15 mouse cellular contexts compared by ENCODE assay signal in genomic region chr1:133088196-133088595, GRCm38 (mm10). TPM values are rescaled to one million over a fixed set of nuclear protein-coding genes. Genes with fewer than 3 reads are reported as not detected.
DNase-seq lines count a peak whose midpoint lies in the region; ATAC-seq and TF ChIP-seq lines count a peak whose summit lies in the region.
"Had no signal": no experiment of that assay in that cellular context is flagged by ENCODE, and none has a peak within 500 bp of the region (broad histone marks: within the 10 kb centered on the region; RNA-seq: fewer than 3 reads in every experiment).

No protein-coding gene starts in this region.

- no peaks in the 10 kb centered on the region for H3K27me3 ChIP-seq in forebrain, embryonic 10.5 days (ENCODE audit: poor library complexity, severe bottlenecking)
- H3K27me3 ChIP-seq in forebrain, postnatal 0 days (ENCODE audit: insufficient read depth, low read length), result no peaks in the 10 kb centered on the region
- no peaks in the 10 kb centered on the region for H3K27me3 ChIP-seq in heart, adult 2 months (ENCODE audit: control insufficient read depth, insufficient read depth, low read length)
- H3K27me3 ChIP-seq in hindbrain, embryonic 12.5 days, result no peaks in the 10 kb centered on the region
- H3K27me3 ChIP-seq in hindbrain, postnatal 0 days (ENCODE audit: insufficient read depth, low read length), result no peaks in the 10 kb centered on the region
- H3K27me3 ChIP-seq: CH12.LX; embryonic facial prominence, embryonic 12.5 days; forebrain, embryonic 13.5 days; Patski had no signal

- peaks cover 89% of the 10 kb centered on the region for H3K36me3 ChIP-seq in forebrain, embryonic 10.5 days (replicated peaks)
- H3K36me3 ChIP-seq in forebrain, postnatal 0 days (ENCODE audit: insufficient read depth), result peaks cover 66% of the 10 kb centered on the region
- peaks cover 2% of the 10 kb centered on the region; the same call in 1 of the 2 replicates for H3K36me3 ChIP-seq in heart, adult 2 months (ENCODE audit: control insufficient read depth, insufficient read depth, low read length)
- H3K36me3 ChIP-seq in hindbrain, embryonic 12.5 days, result peaks cover 60% of the 10 kb centered on the region
- peaks cover 31% of the 10 kb centered on the region; the same call in 1 of the 2 replicates for H3K36me3 ChIP-seq in hindbrain, postnatal 0 days (ENCODE audit: insufficient read depth, low read length)
- H3K36me3 ChIP-seq: G1E had no signal

- TF ChIP-seq CTCF in forebrain, postnatal 0 days (IDR thresholded peaks at IDR 0.05; ENCODE audit: low read depth), result no peak
- no peak for TF ChIP-seq CTCF in gastrocnemius, adult 2 months (IDR thresholded peaks at IDR 0.05)
- no peak for TF ChIP-seq CTCF in heart, adult 2 months (IDR thresholded peaks at IDR 0.05)
- no peak for TF ChIP-seq CTCF in hindbrain, postnatal 0 days (IDR thresholded peaks at IDR 0.05; ENCODE audit: low read depth)

- no peak overlapping the region for H3K4me3 ChIP-seq in forebrain, embryonic 10.5 days
- no peak overlapping the region for H3K4me3 ChIP-seq in forebrain, postnatal 0 days (ENCODE audit: low read depth, low read length)
- 0 out of 2 replicates have a peak overlapping the region, but pooled peaks have one; percentile 15 for H3K4me3 ChIP-seq in gastrocnemius, adult 2 months
- no peak overlapping the region for H3K4me3 ChIP-seq in heart, adult 2 months
- no peak overlapping the region for H3K4me3 ChIP-seq in hindbrain, embryonic 12.5 days
- no peak overlapping the region for H3K4me3 ChIP-seq in hindbrain, postnatal 0 days (ENCODE audit: low read length)
- H3K4me3 ChIP-seq: embryonic facial prominence, embryonic 12.5 days; forebrain, embryonic 13.5 days had no signal

- TF ChIP-seq POLR2A in heart, adult 2 months (IDR thresholded peaks at IDR 0.05; ENCODE audit: insufficient read depth, low read depth, low read length), result 0 out of 2 replicates have a peak, but pooled peaks have one; percentile 3

- no peak for TF ChIP-seq EP300 in heart, adult 2 months (IDR thresholded peaks at IDR 0.05; ENCODE audit: insufficient read depth, low read depth, low read length)

- intact Hi-C loops in gastrocnemius, adult 2 months (cut with DNase I), result no loop called here
- intact Hi-C loops in heart, adult 2 months (cut with DNase I), result no loop called here
- intact Hi-C loops in heart, postnatal 36 days (cut with DNase I), result no loop called here

- ATAC-seq in forebrain, postnatal 0 days, result no peak
- ATAC-seq in hindbrain, embryonic 12.5 days (ENCODE audit: low FRiP score), result no peak
- ATAC-seq in hindbrain, postnatal 0 days, result no peak

- WGBS in forebrain, embryonic 10.5 days, result 90% methylated on average over 10 of the region's 10 CpGs
- WGBS in forebrain, postnatal 0 days, result 90% methylated on average over 10 of the region's 10 CpGs
- 87% methylated on average over 10 of the region's 10 CpGs for WGBS in heart, adult 2 months
- WGBS in hindbrain, embryonic 12.5 days, result 81% methylated on average over 10 of the region's 10 CpGs
- WGBS in hindbrain, postnatal 0 days, result 85% methylated on average over 10 of the region's 10 CpGs

- H3K4me1 ChIP-seq in forebrain, embryonic 10.5 days, result peaks cover 42% of the 10 kb centered on the region
- no peaks in the 10 kb centered on the region for H3K4me1 ChIP-seq in forebrain, postnatal 0 days (ENCODE audit: insufficient read depth)
- peaks cover 7% of the 10 kb centered on the region for H3K4me1 ChIP-seq in heart, adult 2 months (ENCODE audit: control insufficient read depth, insufficient read depth, low read length)
- peaks cover 18% of the 10 kb centered on the region for H3K4me1 ChIP-seq in hindbrain, embryonic 12.5 days
- H3K4me1 ChIP-seq in hindbrain, postnatal 0 days (ENCODE audit: insufficient read depth, low read length), result no peaks in the 10 kb centered on the region

- H3K79me2 ChIP-seq in heart, adult 2 months (replicated peaks; ENCODE audit: control insufficient read depth, insufficient read depth, low read length), result no peaks in the 10 kb centered on the region; the same call in 1 of the 2 replicates

- DNase-seq in forebrain, embryonic 10.5 days (ENCODE audit: extremely low spot score, low spot score), result no peak
- no peak for DNase-seq in forebrain, postnatal 0 days
- no peak for DNase-seq in gastrocnemius, adult 2 months
- DNase-seq in gastrocnemius, adult 8-10 months (ENCODE audit: low spot score in 2 of 2), result no peak
- DNase-seq in heart, adult 2 months, result no peak
- no peak for DNase-seq in heart, postnatal 36 days
- no peak for DNase-seq in hindbrain, postnatal 0 days (ENCODE audit: low spot score)
- DNase-seq: adrenal gland, adult 8-10 months had no signal

- no peak overlapping the region for H3K4me2 ChIP-seq in forebrain, postnatal 0 days (ENCODE audit: low read depth)
- no peak overlapping the region for H3K4me2 ChIP-seq in hindbrain, embryonic 12.5 days (replicated peaks)
- no peak overlapping the region for H3K4me2 ChIP-seq in hindbrain, postnatal 0 days (ENCODE audit: low read depth, low read length)
- H3K4me2 ChIP-seq: embryonic facial prominence, embryonic 12.5 days; forebrain, embryonic 13.5 days had no signal

- no peak overlapping the region for H3K9ac ChIP-seq in forebrain, postnatal 0 days
- H3K9ac ChIP-seq in heart, adult 2 months (ENCODE audit: low read depth, low read length), result no peak overlapping the region
- H3K9ac ChIP-seq in hindbrain, embryonic 12.5 days, result no peak overlapping the region
- no peak overlapping the region for H3K9ac ChIP-seq in hindbrain, postnatal 0 days (replicated peaks; ENCODE audit: low read length)
- H3K9ac ChIP-seq: embryonic facial prominence, embryonic 12.5 days; forebrain, embryonic 13.5 days had no signal

- H3K9me3 ChIP-seq in forebrain, embryonic 10.5 days, result no peaks in the 10 kb centered on the region
- no peaks in the 10 kb centered on the region for H3K9me3 ChIP-seq in forebrain, postnatal 0 days (ENCODE audit: low read length)
- no peaks in the 10 kb centered on the region for H3K9me3 ChIP-seq in hindbrain, embryonic 12.5 days (replicated peaks)
- no peaks in the 10 kb centered on the region for H3K9me3 ChIP-seq in hindbrain, postnatal 0 days (ENCODE audit: low read length)
- H3K9me3 ChIP-seq: embryonic facial prominence, embryonic 10.5 days; embryonic facial prominence, embryonic 12.5 days; forebrain, embryonic 13.5 days; G1E had no signal

- 0 out of 2 replicates have a peak overlapping the region, but pooled peaks have one; percentile 21 for H3K27ac ChIP-seq in forebrain, embryonic 10.5 days
- H3K27ac ChIP-seq in forebrain, postnatal 0 days (ENCODE audit: low read depth, low read length), result no peak overlapping the region
- H3K27ac ChIP-seq in gastrocnemius, adult 2 months, result peak overlapping the region; percentile 86
- no peak overlapping the region for H3K27ac ChIP-seq in heart, adult 2 months
- peak overlapping the region; percentile 62; the same call in 1 of the 2 replicates for H3K27ac ChIP-seq in hindbrain, embryonic 12.5 days
- H3K27ac ChIP-seq in hindbrain, postnatal 0 days, result no peak overlapping the region
- H3K27ac ChIP-seq: embryonic facial prominence, embryonic 12.5 days had no signal

RNA-seq across cellular contexts. Expression of gene Pik3c2b, which starts 42.7 kb away (rescaled TPM):
- polyA plus RNA-seq in forebrain, embryonic 10.5 days (2016; fragmentation: Nextera tagmentation; extraction: Ambion mirVana), result 13.6 and 13.7 TPM in 2 replicates
- 17.1 and 18.3 TPM in 2 replicates for total RNA-seq in forebrain, postnatal 0 days (2014; rRNA removed)
- 5.7 and 7.2 TPM in 2 replicates for polyA plus RNA-seq in forebrain, postnatal 0 days (2015; fragmentation: Nextera tagmentation; extraction: Ambion mirVana)
- 10 to 100 TPM in 1 of 2 experiments, 1 to 10 TPM in 1; 9.8 to 11.0 TPM for total RNA-seq in gastrocnemius, adult 2 months (2021)
- 10 to 100 TPM in 3 of 4 experiments, 1 to 10 TPM in 1; 9.2 to 12.8 (median 11.0) TPM for total RNA-seq in gastrocnemius, adult 8-10 months (2022)
- 10 to 100 TPM; 14.6 to 19.4 TPM for total RNA-seq in heart, adult 2 months (2021)
- polyA plus RNA-seq in heart, adult 2 months (2012; rRNA removed), result 19.9 and 22.0 TPM in 2 replicates
- 10 to 100 TPM; 17.9 to 20.4 TPM for total RNA-seq in heart, postnatal 36 days (2021)
- 17.0 and 19.8 TPM in 2 replicates for polyA plus RNA-seq in hindbrain, embryonic 12.5 days (2016; fragmentation: Nextera tagmentation; extraction: Ambion mirVana)
- 20.7 and 23.0 TPM in 2 replicates for total RNA-seq in hindbrain, postnatal 0 days (2014; rRNA removed)
- polyA plus RNA-seq in hindbrain, postnatal 0 days (2015; fragmentation: Nextera tagmentation; extraction: Ambion mirVana), result 7.1 and 8.7 TPM in 2 replicates
- polyA plus RNA-seq: G1E had no signal

RNA-seq across cellular contexts. Expression of gene Ppp1r15b, which starts 42.7 kb away (rescaled TPM):
- polyA plus RNA-seq in forebrain, embryonic 10.5 days (2016; fragmentation: Nextera tagmentation; extraction: Ambion mirVana), result 59.1 and 59.3 TPM in 2 replicates
- 35.0 and 49.5 TPM in 2 replicates for total RNA-seq in forebrain, postnatal 0 days (2014; rRNA removed)
- 13.9 and 18.7 TPM in 2 replicates for polyA plus RNA-seq in forebrain, postnatal 0 days (2015; fragmentation: Nextera tagmentation; extraction: Ambion mirVana)
- total RNA-seq in gastrocnemius, adult 2 months (2021), result 10 to 100 TPM; 16.4 to 18.6 TPM
- total RNA-seq in gastrocnemius, adult 8-10 months (2022), result 10 to 100 TPM; 14.8 to 18.2 (median 16.3) TPM
- 10 to 100 TPM; 21.5 to 22.8 TPM for total RNA-seq in heart, adult 2 months (2021)
- 8.6 and 12.8 TPM in 2 replicates for polyA plus RNA-seq in heart, adult 2 months (2012; rRNA removed)
- 10 to 100 TPM; 24.1 to 26.0 TPM for total RNA-seq in heart, postnatal 36 days (2021)
- polyA plus RNA-seq in hindbrain, embryonic 12.5 days (2016; fragmentation: Nextera tagmentation; extraction: Ambion mirVana), result 49.1 and 53.4 TPM in 2 replicates
- 37.4 and 46.9 TPM in 2 replicates for total RNA-seq in hindbrain, postnatal 0 days (2014; rRNA removed)
- 15.9 and 17.0 TPM in 2 replicates for polyA plus RNA-seq in hindbrain, postnatal 0 days (2015; fragmentation: Nextera tagmentation; extraction: Ambion mirVana)

RNA-seq across cellular contexts. Expression of gene Mdm4, which starts 57.8 kb away (rescaled TPM):
- polyA plus RNA-seq in forebrain, embryonic 10.5 days (2016; fragmentation: Nextera tagmentation; extraction: Ambion mirVana), result 38.5 and 38.8 TPM in 2 replicates
- 60.4 and 74.8 TPM in 2 replicates for total RNA-seq in forebrain, postnatal 0 days (2014; rRNA removed)
- 22.2 and 27.4 TPM in 2 replicates for polyA plus RNA-seq in forebrain, postnatal 0 days (2015; fragmentation: Nextera tagmentation; extraction: Ambion mirVana)
- total RNA-seq in gastrocnemius, adult 2 months (2021), result 10 to 100 TPM; 26.3 to 32.4 TPM
- 10 to 100 TPM; 18.7 to 25.6 (median 21.5) TPM for total RNA-seq in gastrocnemius, adult 8-10 months (2022)
- total RNA-seq in heart, adult 2 months (2021), result 10 to 100 TPM; 23.7 to 25.9 TPM
- polyA plus RNA-seq in heart, adult 2 months (2012; rRNA removed), result 22.9 and 43.2 TPM in 2 replicates
- 10 to 100 TPM; 25.3 to 29.9 TPM for total RNA-seq in heart, postnatal 36 days (2021)
- 47.6 and 49.1 TPM in 2 replicates for polyA plus RNA-seq in hindbrain, embryonic 12.5 days (2016; fragmentation: Nextera tagmentation; extraction: Ambion mirVana)
- 55.3 and 61.3 TPM in 2 replicates for total RNA-seq in hindbrain, postnatal 0 days (2014; rRNA removed)
- 29.1 and 32.2 TPM in 2 replicates for polyA plus RNA-seq in hindbrain, postnatal 0 days (2015; fragmentation: Nextera tagmentation; extraction: Ambion mirVana)

Comparison
In these comparisons a context has a peak if more than half of its experiments do, and no peak if none do; other contexts are left out.
1. H3K27ac ChIP-seq: peak in forebrain, embryonic 10.5 days (single experiment), gastrocnemius, adult 2 months (single experiment) and hindbrain, embryonic 12.5 days (single experiment); none in forebrain, postnatal 0 days (single experiment), heart, adult 2 months (single experiment) and hindbrain, postnatal 0 days (single experiment).